8 mouse cellular contexts compared by ENCODE assay signal in the genomic region with DNA sequence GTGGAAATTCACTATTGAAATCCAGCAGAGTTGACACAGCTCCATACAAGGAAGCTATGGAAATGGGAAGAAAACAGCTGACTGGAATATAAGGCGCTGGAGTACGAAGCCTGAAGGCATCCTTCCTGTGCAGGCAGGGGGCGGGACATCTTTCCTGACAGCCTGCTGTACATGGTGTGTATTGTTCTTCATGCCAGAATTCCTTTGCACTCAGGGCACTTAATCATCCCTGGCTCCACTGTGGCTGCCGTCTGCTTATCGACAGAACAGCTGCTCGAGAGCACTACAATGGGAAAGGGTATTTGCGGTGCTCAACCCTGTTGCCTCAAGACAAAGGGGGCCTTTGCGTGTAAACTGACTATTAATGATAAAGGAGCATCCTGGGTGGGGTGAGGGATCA. TPM values are rescaled to one million over a fixed set of nuclear protein-coding genes. Genes with fewer than 3 reads are reported as not detected.
DNase-seq lines count a peak whose midpoint lies in the region; ATAC-seq lines count a peak whose summit lies in the region.

No protein-coding gene starts in this region.

- no peaks in the 10 kb centered on the region for H3K27me3 ChIP-seq in forebrain, embryonic 16.5 days (replicated peaks; ENCODE audit: control insufficient read depth, insufficient read depth, low read length)
- H3K27me3 ChIP-seq in kidney, embryonic 15.5 days = no peaks in the 10 kb centered on the region
- H3K27me3 ChIP-seq in midbrain, embryonic 10.5 days (ENCODE audit: low read depth, poor library complexity, severe bottlenecking) = no peaks in the 10 kb centered on the region

- peaks cover 4% of the 10 kb centered on the region; the same call in 1 of the 2 replicates for H3K4me1 ChIP-seq in forebrain, embryonic 16.5 days (replicated peaks; ENCODE audit: control insufficient read depth, insufficient read depth, low read length)
- H3K4me1 ChIP-seq in kidney, embryonic 15.5 days = peaks cover 4% of the 10 kb centered on the region; the same call in 1 of the 2 replicates
- H3K4me1 ChIP-seq in midbrain, embryonic 10.5 days = peaks cover 5% of the 10 kb centered on the region

- DNase-seq in right cerebral cortex, adult 18-20 months = peak; percentile 1
- no peak for DNase-seq in right cerebral cortex, postnatal 25 days
- DNase-seq in midbrain, embryonic 10.5 days (ENCODE audit: low spot score) = peak; percentile 12
- DNase-seq in thymus, postnatal 14 days = no peak
- no peak for DNase-seq in natural killer cell, adult 2 months (ENCODE audit: low spot score in 2 of 2)
- DNase-seq in urinary bladder, postnatal 4 days (ENCODE audit: low spot score in 2 of 2) = no peak

- no peaks in the 10 kb centered on the region for H3K36me3 ChIP-seq in forebrain, embryonic 16.5 days (ENCODE audit: control insufficient read depth, insufficient read depth)
- H3K36me3 ChIP-seq in kidney, embryonic 15.5 days = no peaks in the 10 kb centered on the region
- no peaks in the 10 kb centered on the region for H3K36me3 ChIP-seq in midbrain, embryonic 10.5 days

- no peak overlapping the region for H3K4me3 ChIP-seq in forebrain, embryonic 16.5 days (replicated peaks; ENCODE audit: low read length)
- no peak overlapping the region for H3K4me3 ChIP-seq in kidney, embryonic 15.5 days (replicated peaks)
- no peak overlapping the region for H3K4me3 ChIP-seq in midbrain, embryonic 10.5 days

- no peaks in the 10 kb centered on the region for H3K9me3 ChIP-seq in forebrain, embryonic 16.5 days (ENCODE audit: control insufficient read depth, low read length)
- H3K9me3 ChIP-seq in kidney, embryonic 15.5 days (replicated peaks) = no peaks in the 10 kb centered on the region
- H3K9me3 ChIP-seq in midbrain, embryonic 10.5 days (replicated peaks) = no peaks in the 10 kb centered on the region

- peak; percentile 67 for ATAC-seq in forebrain, embryonic 16.5 days
- peak; percentile 33; the same call in 1 of the 2 replicates for ATAC-seq in kidney, embryonic 15.5 days (replicated peaks; ENCODE audit: low FRiP score)

- WGBS in forebrain, embryonic 16.5 days = 25% methylated on average over 8 of the region's 8 CpGs
- 41% methylated on average over 8 of the region's 8 CpGs for WGBS in kidney, embryonic 15.5 days
- WGBS in midbrain, embryonic 10.5 days = 62% methylated on average over 8 of the region's 8 CpGs

- H3K27ac ChIP-seq in forebrain, embryonic 16.5 days (ENCODE audit: low read length) = no peak overlapping the region
- no peak overlapping the region for H3K27ac ChIP-seq in kidney, embryonic 15.5 days
- H3K27ac ChIP-seq in midbrain, embryonic 10.5 days (replicated peaks) = no peak overlapping the region

- no peak overlapping the region for H3K4me2 ChIP-seq in forebrain, embryonic 16.5 days (ENCODE audit: low read length)
- no peak overlapping the region for H3K4me2 ChIP-seq in kidney, embryonic 15.5 days

- no peak overlapping the region for H3K9ac ChIP-seq in forebrain, embryonic 16.5 days (replicated peaks; ENCODE audit: low read depth, low read length)
- no peak overlapping the region for H3K9ac ChIP-seq in kidney, embryonic 15.5 days

RNA-seq across cellular contexts. Expression of a gene that starts 33.0 kb away (rescaled TPM):
- polyA plus RNA-seq in forebrain, embryonic 16.5 days (2015; fragmentation: Nextera tagmentation; extraction: Ambion mirVana) = 12.2 and 12.8 TPM in 2 replicates
- polyA plus RNA-seq in kidney, embryonic 15.5 days (2015; fragmentation: Nextera tagmentation; extraction: Ambion mirVana) = 18.2 and 21.3 TPM in 2 replicates
- 9.8 and 10.0 TPM in 2 replicates for polyA plus RNA-seq in midbrain, embryonic 10.5 days (2016; fragmentation: Nextera tagmentation; extraction: Ambion mirVana)

Comparison
In these comparisons a context has a peak if more than half of its experiments do, and no peak if none do; other contexts are left out.
1. DNase-seq: peak in right cerebral cortex, adult 18-20 months (single experiment) and midbrain, embryonic 10.5 days (single experiment); none in right cerebral cortex, postnatal 25 days (single experiment), thymus, postnatal 14 days (single experiment), natural killer cell, adult 2 months (0 of 2) and urinary bladder, postnatal 4 days (0 of 2).